Mouse (Mus musculus): ENCODE data around the gene Tdrkh. TPM values are rescaled to one million over a fixed set of nuclear protein-coding genes. Genes with fewer than 3 reads are reported as not detected.

Gene Tdrkh
- polyA plus RNA-seq, 1 experiment from 2014 or later, result 8.1 TPM

DNA sequence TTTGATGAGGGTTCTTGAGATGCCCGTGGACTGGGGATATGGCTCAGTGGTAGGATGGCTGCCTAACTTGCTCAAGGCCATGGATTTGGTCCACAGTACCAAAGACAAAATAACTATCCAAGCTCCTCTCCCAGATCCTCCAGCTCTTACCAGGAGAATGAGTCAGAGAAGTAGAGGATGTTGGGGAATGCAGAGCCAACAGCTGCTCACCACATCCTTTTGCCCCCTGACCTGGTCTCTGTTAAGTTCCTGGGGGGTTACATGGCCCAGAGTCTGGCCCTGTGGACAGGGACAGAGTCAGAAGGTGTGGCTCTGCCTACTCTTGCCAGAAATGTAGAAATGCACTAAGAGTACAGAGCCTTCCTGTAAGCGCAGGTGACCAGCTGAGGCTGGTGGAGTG is 46.8 kb downstream of the Tdrkh start:
- Histone ChIP-seq H3K4me3 (ENCODE audit: low read depth, low read length) (no peak overlapping the region), H3K36me3 (ENCODE audit: control insufficient read depth, insufficient read depth) (no peaks in the 10 kb centered on the region), H3K9ac (ENCODE audit: low read depth, low read length) (no peak overlapping the region), H3K27me3 (ENCODE audit: control insufficient read depth, insufficient read depth, low read depth, low read length) (no peaks in the 10 kb centered on the region), H3K4me2 (ENCODE audit: low read depth, low read length) (no peak overlapping the region), H3K9me3 (replicated peaks; ENCODE audit: control insufficient read depth, low read length) (no peaks in the 10 kb centered on the region; the same call in 1 of the 2 replicates), H3K27ac (ENCODE audit: low read length) (no peak overlapping the region), H3K4me1 (ENCODE audit: control insufficient read depth, low read depth, low read length) (peaks cover 3% of the 10 kb centered on the region; the same call in 1 of the 2 replicates)
- WGBS (ENCODE audit: insufficient replicate concordance), result 68% methylated on average over 2 of the region's 2 CpGs
- no peak for ATAC-seq (ENCODE audit: low read depth)

DNA sequence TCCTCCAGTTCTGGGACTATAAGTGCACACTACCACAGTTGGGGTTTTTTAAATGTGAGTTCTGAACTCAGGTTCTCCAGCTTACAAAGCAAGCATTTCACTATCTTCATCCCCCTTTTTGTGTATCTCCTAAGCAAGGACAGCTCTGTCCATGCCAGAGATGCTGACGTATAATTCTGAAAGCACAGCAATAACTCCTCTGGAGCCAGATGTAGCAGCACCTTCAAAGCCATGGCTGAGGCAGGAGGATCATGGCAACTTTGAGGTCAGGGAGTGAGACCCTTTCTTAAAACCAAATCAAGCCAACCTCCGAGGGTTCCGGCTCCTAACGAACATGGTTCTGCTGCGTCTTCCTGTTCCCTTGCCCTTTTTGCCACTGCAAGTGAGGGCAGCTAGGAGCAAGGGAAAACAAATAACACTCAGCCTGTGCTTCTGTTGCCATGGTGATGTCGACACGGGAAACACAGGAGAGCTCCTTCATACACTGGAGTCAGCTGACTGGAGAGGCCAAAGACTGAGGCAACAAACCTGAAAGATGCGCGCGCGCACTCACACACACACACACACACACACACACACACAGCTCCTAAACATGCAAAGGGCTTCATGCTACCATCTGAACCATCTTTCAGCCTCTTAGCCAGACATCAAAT is 51.0 kb downstream of the Tdrkh start:
- H3K27me3 ChIP-seq (ENCODE audit: control insufficient read depth, insufficient read depth, low read depth, low read length), result peaks cover 2% of the 10 kb centered on the region; the same call in 1 of the 2 replicates
- H3K9me3 ChIP-seq (replicated peaks; ENCODE audit: control insufficient read depth, low read length), result no peaks in the 10 kb centered on the region
- no peaks in the 10 kb centered on the region for H3K36me3 ChIP-seq (ENCODE audit: control insufficient read depth, insufficient read depth)
- no peak overlapping the region for H3K4me2 ChIP-seq (ENCODE audit: low read depth, low read length)
- WGBS (ENCODE audit: insufficient replicate concordance), result 63% methylated on average over 11 of the region's 11 CpGs
- no peak overlapping the region for H3K27ac ChIP-seq (ENCODE audit: low read length)
- ATAC-seq (ENCODE audit: low read depth), result peak; percentile 41; the same call in 1 of the 2 replicates
- no peaks in the 10 kb centered on the region for H3K4me1 ChIP-seq (ENCODE audit: control insufficient read depth, low read depth, low read length)
- H3K4me3 ChIP-seq (ENCODE audit: low read depth, low read length), result no peak overlapping the region
- H3K9ac ChIP-seq (ENCODE audit: low read depth, low read length), result no peak overlapping the region

GRCm38 (mm10) chr3:94465632-94466430 is 52.8 kb downstream of the Tdrkh start:
- no peak overlapping the region for H3K4me2 ChIP-seq (ENCODE audit: low read depth, low read length)
- no peak overlapping the region for H3K9ac ChIP-seq (ENCODE audit: low read depth, low read length)
- no peaks in the 10 kb centered on the region for H3K4me1 ChIP-seq (ENCODE audit: control insufficient read depth, low read depth, low read length)
- H3K27ac ChIP-seq (ENCODE audit: low read length), result no peak overlapping the region
- 65% methylated on average over 13 of the region's 13 CpGs for WGBS (ENCODE audit: insufficient replicate concordance)
- no peaks in the 10 kb centered on the region for H3K36me3 ChIP-seq (ENCODE audit: control insufficient read depth, insufficient read depth)
- H3K4me3 ChIP-seq (ENCODE audit: low read depth, low read length), result no peak overlapping the region
- H3K27me3 ChIP-seq (ENCODE audit: control insufficient read depth, insufficient read depth, low read depth, low read length), result peaks cover 2% of the 10 kb centered on the region; the same call in 1 of the 2 replicates
- H3K9me3 ChIP-seq (replicated peaks; ENCODE audit: control insufficient read depth, low read length), result no peaks in the 10 kb centered on the region
- ATAC-seq (ENCODE audit: low read depth), result no peak

DNA sequence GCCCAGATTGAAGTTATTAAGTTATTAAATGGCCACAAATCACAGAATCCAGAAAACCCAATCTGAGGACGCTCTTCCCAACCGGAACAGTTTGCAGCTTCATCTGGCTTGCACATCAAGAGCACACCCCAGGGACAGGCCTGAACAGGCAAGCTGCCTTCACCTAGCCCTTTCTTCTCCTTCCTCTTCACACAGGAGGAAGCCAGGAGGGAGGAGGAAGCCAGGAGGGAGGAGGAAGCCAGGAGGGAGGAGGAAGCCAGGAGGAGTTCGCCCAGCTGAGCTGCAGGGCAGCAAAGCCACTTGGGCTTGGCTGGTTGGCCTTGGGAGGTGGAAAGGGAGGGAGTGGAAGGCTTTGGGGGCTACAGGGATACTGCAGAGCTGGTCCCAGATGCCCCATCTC is 55.9 kb downstream of the Tdrkh start:
- no peak for ATAC-seq (ENCODE audit: low read depth)
- no peak overlapping the region for H3K4me3 ChIP-seq (ENCODE audit: low read depth, low read length)
- no peak overlapping the region for H3K9ac ChIP-seq (ENCODE audit: low read depth, low read length)
- peaks cover 5% of the 10 kb centered on the region for H3K27me3 ChIP-seq (ENCODE audit: control insufficient read depth, insufficient read depth, low read depth, low read length)
- 38% methylated on average over 3 of the region's 3 CpGs for WGBS (ENCODE audit: insufficient replicate concordance)
- H3K9me3 ChIP-seq (replicated peaks; ENCODE audit: control insufficient read depth, low read length), result no peaks in the 10 kb centered on the region
- no peaks in the 10 kb centered on the region for H3K36me3 ChIP-seq (ENCODE audit: control insufficient read depth, insufficient read depth)
- no peaks in the 10 kb centered on the region; the same call in 1 of the 2 replicates for H3K4me1 ChIP-seq (ENCODE audit: control insufficient read depth, low read depth, low read length)
- H3K27ac ChIP-seq (ENCODE audit: low read length), result no peak overlapping the region
- H3K4me2 ChIP-seq (ENCODE audit: low read depth, low read length), result no peak overlapping the region

GRCm38 (mm10) chr3:94472447-94473114 is 59.5 kb downstream of the Tdrkh start:
- no peak overlapping the region for H3K4me3 ChIP-seq (ENCODE audit: low read depth, low read length)
- H3K27me3 ChIP-seq (ENCODE audit: control insufficient read depth, insufficient read depth, low read depth, low read length), result peaks cover 5% of the 10 kb centered on the region
- no peaks in the 10 kb centered on the region; the same call in 1 of the 2 replicates for H3K4me1 ChIP-seq (ENCODE audit: control insufficient read depth, low read depth, low read length)
- no peaks in the 10 kb centered on the region for H3K9me3 ChIP-seq (replicated peaks; ENCODE audit: control insufficient read depth, low read length)
- ATAC-seq (ENCODE audit: low read depth), result 0 out of 2 replicates have a peak, but pooled peaks have one; percentile 24
- H3K9ac ChIP-seq (ENCODE audit: low read depth, low read length), result no peak overlapping the region
- no peak overlapping the region for H3K27ac ChIP-seq (ENCODE audit: low read length)
- no peaks in the 10 kb centered on the region for H3K36me3 ChIP-seq (ENCODE audit: control insufficient read depth, insufficient read depth)
- no peak overlapping the region for H3K4me2 ChIP-seq (ENCODE audit: low read depth, low read length)
- 20% methylated on average over 28 of the region's 28 CpGs for WGBS (ENCODE audit: insufficient replicate concordance)

DNA sequence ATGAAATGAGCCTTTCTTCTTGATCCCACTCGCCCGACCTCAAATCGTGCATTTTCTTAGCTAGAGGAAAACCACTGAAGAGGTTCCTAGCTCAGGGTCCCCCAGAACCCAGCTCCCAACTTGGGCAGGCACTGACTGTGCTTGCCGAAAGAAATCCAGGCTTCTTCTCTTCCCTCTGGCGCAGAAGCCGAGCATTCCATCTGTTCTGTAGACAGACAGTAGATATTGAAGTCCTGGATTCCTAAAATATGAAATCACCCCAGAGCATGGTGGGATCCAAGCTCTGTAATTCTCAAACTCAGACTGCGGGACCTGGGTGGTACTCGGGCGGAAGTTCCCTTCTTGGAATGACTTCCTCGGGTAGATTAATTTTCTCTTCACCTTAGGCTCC is 60.0 kb downstream of the Tdrkh start:
- Histone ChIP-seq H3K9ac (ENCODE audit: low read depth, low read length) (no peak overlapping the region), H3K27me3 (ENCODE audit: control insufficient read depth, insufficient read depth, low read depth, low read length) (peaks cover 4% of the 10 kb centered on the region), H3K4me3 (ENCODE audit: low read depth, low read length) (no peak overlapping the region), H3K4me2 (ENCODE audit: low read depth, low read length) (no peak overlapping the region), H3K9me3 (replicated peaks; ENCODE audit: control insufficient read depth, low read length) (no peaks in the 10 kb centered on the region), H3K27ac (ENCODE audit: low read length) (no peak overlapping the region), H3K4me1 (ENCODE audit: control insufficient read depth, low read depth, low read length) (no peaks in the 10 kb centered on the region; the same call in none of the 2 replicates), H3K36me3 (ENCODE audit: control insufficient read depth, insufficient read depth) (no peaks in the 10 kb centered on the region)
- 60% methylated on average over 10 of the region's 10 CpGs for WGBS (ENCODE audit: insufficient replicate concordance)
- no peak for ATAC-seq (ENCODE audit: low read depth)

DNA sequence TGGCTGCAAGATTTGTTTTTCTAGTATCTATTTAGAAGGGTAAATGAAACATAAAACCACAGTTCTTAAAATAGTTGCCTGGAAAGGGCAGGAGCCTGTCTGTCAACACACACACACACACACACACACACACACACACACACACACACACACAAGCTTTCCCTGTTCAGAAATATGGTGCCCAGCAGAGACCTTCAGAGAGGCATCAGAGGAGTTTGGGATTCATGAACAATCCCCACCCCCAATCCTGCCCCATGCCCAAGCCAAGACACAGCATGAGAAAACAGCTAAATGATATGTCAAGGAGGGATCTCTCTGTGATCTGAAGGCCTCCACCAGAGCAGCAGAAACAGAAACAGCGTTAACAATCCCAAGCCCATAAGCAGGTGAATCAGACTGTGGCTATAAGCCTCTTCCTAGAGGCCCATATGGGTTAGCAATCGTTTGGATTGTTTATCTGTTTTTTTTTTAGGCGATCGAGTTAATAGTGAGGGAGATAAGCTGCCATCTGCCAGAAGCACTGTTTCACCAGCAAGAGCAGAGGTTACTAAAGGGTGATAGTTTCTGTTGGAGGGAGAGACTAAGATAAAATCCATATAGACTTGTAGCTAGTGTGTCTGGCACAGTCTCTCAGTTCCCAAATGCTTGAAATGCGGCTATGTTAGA is 60.6 kb downstream of the Tdrkh start:
- peaks cover 7% of the 10 kb centered on the region for H3K27me3 ChIP-seq (ENCODE audit: control insufficient read depth, insufficient read depth, low read depth, low read length)
- H3K4me1 ChIP-seq (ENCODE audit: control insufficient read depth, low read depth, low read length), result no peaks in the 10 kb centered on the region; the same call in none of the 2 replicates
- no peak overlapping the region for H3K9ac ChIP-seq (ENCODE audit: low read depth, low read length)
- no peaks in the 10 kb centered on the region for H3K9me3 ChIP-seq (replicated peaks; ENCODE audit: control insufficient read depth, low read length)
- ATAC-seq (ENCODE audit: low read depth), result no peak
- no peak overlapping the region for H3K27ac ChIP-seq (ENCODE audit: low read length)
- no peak overlapping the region for H3K4me2 ChIP-seq (ENCODE audit: low read depth, low read length)
- H3K36me3 ChIP-seq (ENCODE audit: control insufficient read depth, insufficient read depth), result no peaks in the 10 kb centered on the region
- WGBS (ENCODE audit: insufficient replicate concordance), result 33% methylated on average over 5 of the region's 5 CpGs
- H3K4me3 ChIP-seq (ENCODE audit: low read depth, low read length), result no peak overlapping the region

- Histone ChIP-seq H3K36me3 (ENCODE audit: control insufficient read depth, insufficient read depth) (no peaks in the 10 kb centered on the region), H3K9ac (ENCODE audit: low read depth, low read length) (no peak overlapping the region), H3K27ac (ENCODE audit: low read length) (no peak overlapping the region), H3K4me3 (ENCODE audit: low read depth, low read length) (no peak overlapping the region), H3K4me1 (ENCODE audit: control insufficient read depth, low read depth, low read length) (no peaks in the 10 kb centered on the region; the same call in none of the 2 replicates), H3K4me2 (ENCODE audit: low read depth, low read length) (no peak overlapping the region), H3K27me3 (ENCODE audit: control insufficient read depth, insufficient read depth, low read depth, low read length) (peaks cover 33% of the 10 kb centered on the region), H3K9me3 (replicated peaks; ENCODE audit: control insufficient read depth, low read length) (no peaks in the 10 kb centered on the region)
- 37% methylated on average over 8 of the region's 8 CpGs for WGBS (ENCODE audit: insufficient replicate concordance)
- no peak for ATAC-seq (ENCODE audit: low read depth)
Observed at GRCm38 (mm10) chr3:94476301-94477035, 63.4 kb downstream of the Tdrkh start.

Measured in liver, embryonic 16.5 days (tissue).